Mouse (Mus musculus) CH12.LX (cell line): ENCODE data around the gene Ppie. TPM values are rescaled to one million over a fixed set of nuclear protein-coding genes. Genes with fewer than 3 reads are reported as not detected.
"Not testable (repeated sequence)": the region's sequence is repeated elsewhere in the genome, so short reads cannot be mapped to it uniquely, and the experiment has no call there.

Experiments used
- DNase-seq: peaks from one replicate; pipeline ENCODE4 v3.0.0-alpha.2; 2013; ENCODE audit errors: extremely low read depth
- H3K27ac ChIP-seq: 2 replicates; pipeline ENCODE4 v1.5.1; 2012; ENCODE audit warnings: low read depth, mild to moderate bottlenecking, control low read depth, moderate library complexity; ENCODE audit not compliant: insufficient read depth
- H3K27me3 ChIP-seq: replicated peaks from 2 replicates; pipeline ENCODE3; 2012; ENCODE audit warnings: inconsistent platforms
- H3K36me3 ChIP-seq, 2 experiments: replicated peaks in 1 of 2; 2 replicates each; pipeline versions ENCODE3 to v1.6.1; 2012; ENCODE audit warnings: inconsistent platforms in 1 of 2, low read length in 1 of 2, mild to moderate bottlenecking in 1 of 2, mixed read lengths in 1 of 2, moderate library complexity in 1 of 2; ENCODE audit not compliant: control insufficient read depth in 1 of 2, insufficient read depth in 1 of 2
- H3K4me1 ChIP-seq, 2 experiments: 2 replicates each; pipeline ENCODE4 v1.6.1; 2012; ENCODE audit warnings: inconsistent platforms in 1 of 2, moderate library complexity in 1 of 2; ENCODE audit not compliant: insufficient read depth in 2 of 2, control insufficient read depth in 1 of 2
- H3K4me2 ChIP-seq: 2 replicates; pipeline ENCODE4 v1.6.1; 2012; ENCODE audit warnings: low read depth, mild to moderate bottlenecking, control low read depth; ENCODE audit not compliant: poor library complexity, insufficient read depth, severe bottlenecking
- H3K4me3 ChIP-seq, 3 experiments: fragments of 150-350 bp in 1 of 3; sonication (generic) in 1 of 3; replicated peaks in 1 of 3; 2 replicates each; pipeline versions ENCODE3 to v1.5.1; 2011 to 2012; ENCODE audit warnings: low read depth in 2 of 3, low read length in 2 of 3, mild to moderate bottlenecking in 2 of 3, moderate library complexity in 2 of 3, control low read depth in 1 of 3, improper control_type of control experiment in 1 of 3, inconsistent platforms in 1 of 3, mixed read lengths in 1 of 3; ENCODE audit not compliant: poor library complexity in 1 of 3
- H3K79me2 ChIP-seq: replicated peaks from 2 replicates; pipeline ENCODE4 v1.6.1; 2012; ENCODE audit warnings: mild to moderate bottlenecking, moderate library complexity; ENCODE audit not compliant: control insufficient read depth, poor library complexity, insufficient read depth, severe bottlenecking; ENCODE audit errors: extremely low read depth
- H3K9ac ChIP-seq: 2 replicates; pipeline ENCODE4 v1.6.1; 2012; ENCODE audit warnings: low read depth, mild to moderate bottlenecking, control low read depth, moderate library complexity; ENCODE audit not compliant: insufficient read depth
- H3K9me3 ChIP-seq: replicated peaks from 2 replicates; pipeline ENCODE3; 2012; ENCODE audit warnings: low read length, inconsistent platforms, mixed read lengths
- CHD1 ChIP-seq: IDR thresholded peaks from 2 replicates; pipeline ENCODE4 v1.6.1; 2012; ENCODE audit warnings: low read depth, low read length, improper control_type of control experiment, inconsistent platforms
- CHD2 ChIP-seq: IDR thresholded peaks from 2 replicates; pipeline ENCODE4 v1.6.1; 2011; ENCODE audit warnings: low read length, improper control_type of control experiment
- IRF4 ChIP-seq: IDR thresholded peaks from 2 replicates; pipeline ENCODE4 v1.6.1; 2014; ENCODE audit warnings: low read depth, mild to moderate bottlenecking, inconsistent platforms, low read length, improper control_type of control experiment
- JUN ChIP-seq: IDR thresholded peaks from 2 replicates; pipeline ENCODE4 v1.6.1; 2011; ENCODE audit warnings: low read depth, mild to moderate bottlenecking, low read length, improper control_type of control experiment, moderate library complexity; ENCODE audit not compliant: insufficient read depth
- NRF1 ChIP-seq: IDR thresholded peaks from 2 replicates; pipeline ENCODE4 v1.6.1; 2014; ENCODE audit warnings: low read depth, mild to moderate bottlenecking, inconsistent platforms, low read length, improper control_type of control experiment, moderate library complexity
- UBTF ChIP-seq: IDR thresholded peaks from 2 replicates; pipeline ENCODE4 v1.6.1; 2012; ENCODE audit warnings: low read depth, mild to moderate bottlenecking, inconsistent platforms, low read length, improper control_type of control experiment, moderate library complexity
- ZKSCAN1 ChIP-seq: IDR thresholded peaks from 2 replicates; pipeline ENCODE4 v1.6.1; 2012; ENCODE audit warnings: low read depth, inconsistent platforms, low read length, improper control_type of control experiment, borderline replicate concordance
- dilution Hi-C: fragments of 300-500 bp; cut with MboI; formaldehyde crosslinking; loops from 2 replicates; pipeline ENCODE4 v1.14.3; 2020; ENCODE audit warnings: low sequenced_read_pairs; ENCODE audit not compliant: extremely low pct_unique_long_range_greater_than_20kb, extremely low pct_ligation_motif_present
- in situ Hi-C: fragments of 300-500 bp; cut with MboI; formaldehyde crosslinking; loops from 3 replicates; pipeline ENCODE4 v1.14.3; 2019; ENCODE audit warnings: low sequenced_read_pairs, low pct_ligation_motif_present, low pct_unique_long_range_greater_than_20kb, mixed read lengths
- polyA plus RNA-seq: library from polyadenylated mRNA; unstranded; fragments of >175 nt; gene quantifications from 2 replicates; pipeline ENCODE4 v1.2.1, GENCODE M21; 2012; ENCODE audit warnings: low read depth; ENCODE audit not compliant: insufficient read length
- total RNA-seq, 2 experiments: library from RNA; depleted of rRNA; stranded (reverse); fragments of 300-350 nt in 1 of 2; fragments of >200 nt in 1 of 2; gene quantifications; 2 replicates each; pipeline ENCODE4 v1.2.3; 2012 to 2014

Gene Ppie
- total and polyA plus RNA-seq, 3 experiments: 68.3 to 89.4 (median 86.8) TPM

GRCm38 (mm10) chr4:123108056-123108455 lies 31.7 kb downstream of the Ppie start:
- no peak overlapping the region for H3K9ac ChIP-seq
- in situ Hi-C loops: no loop called here
- TF ChIP-seq JUN: no peak
- no peak for TF ChIP-seq UBTF
- no peak for TF ChIP-seq NRF1
- no peak for TF ChIP-seq CHD1
- peaks cover 11 to 12% of the 10 kb centered on the region in 2 experiments for H3K4me1 ChIP-seq
- dilution Hi-C loops: no loop called here
- H3K36me3 ChIP-seq: no peaks in the 10 kb centered on the region
- H3K27ac ChIP-seq: no peak overlapping the region
- H3K4me2 ChIP-seq: no peak overlapping the region
- DNase-seq: no peak
- H3K9me3 ChIP-seq: peaks cover 12% of the 10 kb centered on the region
- H3K27me3 ChIP-seq: peaks cover 4% of the 10 kb centered on the region
- no peaks in the 10 kb centered on the region for H3K79me2 ChIP-seq
- no peak overlapping the region for H3K4me3 ChIP-seq

GRCm38 (mm10) chr4:123106864-123107263 lies 32.9 kb downstream of the Ppie start:
- dilution Hi-C loops: no loop called here
- H3K27ac ChIP-seq: no peak overlapping the region
- no peaks in the 10 kb centered on the region for H3K36me3 ChIP-seq
- H3K27me3 ChIP-seq: peaks cover 6% of the 10 kb centered on the region
- H3K4me3 ChIP-seq: no peak overlapping the region
- H3K79me2 ChIP-seq: no peaks in the 10 kb centered on the region
- peak; percentile 19 for DNase-seq
- H3K9ac ChIP-seq: no peak overlapping the region
- 0 out of 2 replicates have a peak, but pooled peaks have one; percentile 35 for TF ChIP-seq CHD2
- no peak for TF ChIP-seq ZKSCAN1
- peak; percentile 62; the same call in 1 of the 2 replicates for TF ChIP-seq IRF4
- 0 out of 2 replicates have a peak, but pooled peaks have one; percentile 44 for TF ChIP-seq JUN
- H3K9me3 ChIP-seq: peaks cover 12% of the 10 kb centered on the region
- H3K4me1 ChIP-seq: peaks cover 11 to 12% of the 10 kb centered on the region in 2 experiments
- in situ Hi-C loops: no loop called here
- no peak overlapping the region for H3K4me2 ChIP-seq

- H3K4me1 ChIP-seq: peaks cover 11 to 12% of the 10 kb centered on the region in 2 experiments
- H3K9me3 ChIP-seq: peaks cover 12% of the 10 kb centered on the region
- H3K9ac ChIP-seq, DNase-seq, H3K27ac ChIP-seq, dilution Hi-C loops, H3K4me2 ChIP-seq, H3K27me3 ChIP-seq, H3K4me3 ChIP-seq, H3K79me2 ChIP-seq, in situ Hi-C loops, H3K36me3 ChIP-seq: not testable (repeated sequence)
These were observed 33.8 kb downstream of the Ppie start for GRCm38 (mm10) chr4:123105929-123106328.
